Mouse (Mus musculus): ENCODE measurements around the gene Sbk1. TPM values are rescaled to one million over a fixed set of nuclear protein-coding genes. Genes with fewer than 3 reads are reported as not detected.

The Sbk1 gene
- total and polyA plus RNA-seq, 2 experiments from 2014 or later = 184 to 535 TPM

- Histone ChIP-seq H3K27me3 (ENCODE audit: insufficient read depth, low read length) (peaks cover 4% of the 10 kb centered on the region; the same call in 1 of the 2 replicates), H3K9ac (replicated peaks; ENCODE audit: low read length, poor library complexity, severe bottlenecking) (no peak overlapping the region), H3K9me3 (ENCODE audit: low read length) (no peaks in the 10 kb centered on the region), H3K4me1 (ENCODE audit: insufficient read depth, low read length) (peaks cover 4% of the 10 kb centered on the region; the same call in 1 of the 2 replicates), H3K36me3 (ENCODE audit: insufficient read depth, low read length) (no peaks in the 10 kb centered on the region), H3K4me3 (ENCODE audit: low read depth, low read length) (no peak overlapping the region), H3K4me2 (ENCODE audit: low read depth, low read length, poor library complexity, severe bottlenecking) (peak overlapping the region; percentile 16), H3K27ac (ENCODE audit: low read depth, low read length) (no peak overlapping the region)
- DNase-seq (ENCODE audit: low spot score) (no peak), ATAC-seq (ENCODE audit: low FRiP score) (no peak)
- 53% methylated on average over 14 of the region's 17 CpGs for WGBS
- TF ChIP-seq CTCF (IDR thresholded peaks at IDR 0.05) = no peak
Observed at GRCm38 (mm10) chr7:126248641-126249141, 23.7 kb upstream of the Sbk1 start.

GRCm38 (mm10) chr7:126249146-126249545, 23.3 kb upstream of the Sbk1 start:
- Histone ChIP-seq H3K4me1 (ENCODE audit: insufficient read depth, low read length) (peaks cover 4% of the 10 kb centered on the region; the same call in 1 of the 2 replicates), H3K9ac (replicated peaks; ENCODE audit: low read length, poor library complexity, severe bottlenecking) (no peak overlapping the region), H3K27me3 (ENCODE audit: insufficient read depth, low read length) (peaks cover 4% of the 10 kb centered on the region; the same call in 1 of the 2 replicates), H3K9me3 (ENCODE audit: low read length) (no peaks in the 10 kb centered on the region), H3K36me3 (ENCODE audit: insufficient read depth, low read length) (no peaks in the 10 kb centered on the region), H3K4me2 (ENCODE audit: low read depth, low read length, poor library complexity, severe bottlenecking) (no peak overlapping the region), H3K27ac (ENCODE audit: low read depth, low read length) (no peak overlapping the region), H3K4me3 (ENCODE audit: low read depth, low read length) (no peak overlapping the region)
- WGBS = 70% methylated on average over 5 of the region's 5 CpGs
- ATAC-seq (ENCODE audit: low FRiP score) (no peak), DNase-seq (ENCODE audit: low spot score) (no peak)
- TF ChIP-seq CTCF (IDR thresholded peaks at IDR 0.05) = no peak

- WGBS = 91% methylated on average over 3 of the region's 3 CpGs
- no peak for TF ChIP-seq CTCF (IDR thresholded peaks at IDR 0.05)
- no peak overlapping the region for H3K9ac ChIP-seq (replicated peaks; ENCODE audit: low read length, poor library complexity, severe bottlenecking)
- DNase-seq (ENCODE audit: low spot score) (no peak), ATAC-seq (ENCODE audit: low FRiP score) (no peak)
- H3K4me3 ChIP-seq (ENCODE audit: low read depth, low read length) = no peak overlapping the region
- peaks cover 4% of the 10 kb centered on the region; the same call in 1 of the 2 replicates for H3K4me1 ChIP-seq (ENCODE audit: insufficient read depth, low read length)
- peaks cover 4% of the 10 kb centered on the region; the same call in 1 of the 2 replicates for H3K27me3 ChIP-seq (ENCODE audit: insufficient read depth, low read length)
- no peak overlapping the region for H3K4me2 ChIP-seq (ENCODE audit: low read depth, low read length, poor library complexity, severe bottlenecking)
- H3K9me3 ChIP-seq (ENCODE audit: low read length) = no peaks in the 10 kb centered on the region
- H3K36me3 ChIP-seq (ENCODE audit: insufficient read depth, low read length) = no peaks in the 10 kb centered on the region
- no peak overlapping the region for H3K27ac ChIP-seq (ENCODE audit: low read depth, low read length)
Observed at GRCm38 (mm10) chr7:126249986-126250385, 22.4 kb upstream of the Sbk1 start.

- Histone ChIP-seq H3K27me3 (ENCODE audit: insufficient read depth, low read length) (peaks cover 4% of the 10 kb centered on the region; the same call in 1 of the 2 replicates), H3K9ac (replicated peaks; ENCODE audit: low read length, poor library complexity, severe bottlenecking) (no peak overlapping the region), H3K36me3 (ENCODE audit: insufficient read depth, low read length) (no peaks in the 10 kb centered on the region), H3K4me3 (ENCODE audit: low read depth, low read length) (no peak overlapping the region), H3K9me3 (ENCODE audit: low read length) (no peaks in the 10 kb centered on the region), H3K27ac (ENCODE audit: low read depth, low read length) (no peak overlapping the region), H3K4me2 (ENCODE audit: low read depth, low read length, poor library complexity, severe bottlenecking) (no peak overlapping the region), H3K4me1 (ENCODE audit: insufficient read depth, low read length) (peaks cover 4% of the 10 kb centered on the region; the same call in 1 of the 2 replicates)
- ATAC-seq (ENCODE audit: low FRiP score) (no peak), DNase-seq (ENCODE audit: low spot score) (no peak)
- no peak for TF ChIP-seq CTCF (IDR thresholded peaks at IDR 0.05)
- WGBS = 85% methylated on average over 7 of the region's 7 CpGs
Observed at GRCm38 (mm10) chr7:126250481-126250880, 21.9 kb upstream of the Sbk1 start.

DNA sequence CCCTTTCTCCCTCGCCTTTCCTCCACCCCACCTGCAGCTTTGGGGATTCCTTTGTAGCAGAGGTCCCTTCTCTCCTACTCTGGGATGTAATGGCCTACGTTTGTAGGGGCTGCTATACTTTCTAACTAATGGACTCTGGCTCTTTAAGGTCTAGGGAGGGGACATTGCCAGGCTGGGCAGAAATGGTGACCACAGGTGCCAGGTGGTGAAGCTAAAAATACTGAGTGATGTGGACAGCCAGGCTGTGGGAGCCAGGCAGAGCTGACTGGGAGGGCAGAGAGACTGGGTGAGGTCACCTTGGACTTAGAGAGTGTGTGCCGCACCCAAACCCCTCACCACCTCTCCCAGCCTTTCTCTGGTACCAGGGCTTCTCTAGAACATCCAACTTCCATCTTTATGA, 20.7 kb upstream of the Sbk1 start:
- no peaks in the 10 kb centered on the region for H3K9me3 ChIP-seq (ENCODE audit: low read length)
- no peak for ATAC-seq (ENCODE audit: low FRiP score)
- H3K27me3 ChIP-seq (ENCODE audit: insufficient read depth, low read length) = no peaks in the 10 kb centered on the region
- H3K4me2 ChIP-seq (ENCODE audit: low read depth, low read length, poor library complexity, severe bottlenecking) = no peak overlapping the region
- WGBS = 70% methylated on average over 3 of the region's 3 CpGs
- TF ChIP-seq CTCF (IDR thresholded peaks at IDR 0.05) = no peak
- H3K9ac ChIP-seq (replicated peaks; ENCODE audit: low read length, poor library complexity, severe bottlenecking) = no peak overlapping the region
- H3K4me3 ChIP-seq (ENCODE audit: low read depth, low read length) = no peak overlapping the region
- no peak overlapping the region for H3K27ac ChIP-seq (ENCODE audit: low read depth, low read length)
- DNase-seq (ENCODE audit: low spot score) = no peak
- H3K4me1 ChIP-seq (ENCODE audit: insufficient read depth, low read length) = peaks cover 4% of the 10 kb centered on the region; the same call in 1 of the 2 replicates
- no peaks in the 10 kb centered on the region for H3K36me3 ChIP-seq (ENCODE audit: insufficient read depth, low read length)

- Histone ChIP-seq H3K27ac (ENCODE audit: low read depth, low read length) (no peak overlapping the region), H3K9me3 (ENCODE audit: low read length) (no peaks in the 10 kb centered on the region), H3K4me2 (ENCODE audit: low read depth, low read length, poor library complexity, severe bottlenecking) (no peak overlapping the region), H3K4me3 (ENCODE audit: low read depth, low read length) (no peak overlapping the region), H3K27me3 (ENCODE audit: insufficient read depth, low read length) (no peaks in the 10 kb centered on the region), H3K36me3 (ENCODE audit: insufficient read depth, low read length) (no peaks in the 10 kb centered on the region), H3K9ac (replicated peaks; ENCODE audit: low read length, poor library complexity, severe bottlenecking) (no peak overlapping the region), H3K4me1 (ENCODE audit: insufficient read depth, low read length) (peaks cover 4% of the 10 kb centered on the region; the same call in 1 of the 2 replicates)
- ATAC-seq (ENCODE audit: low FRiP score) (no peak), DNase-seq (ENCODE audit: low spot score) (no peak)
- no peak for TF ChIP-seq CTCF (IDR thresholded peaks at IDR 0.05)
- WGBS = 92% methylated on average over 5 of the region's 5 CpGs
Observed at GRCm38 (mm10) chr7:126252230-126252629, 20.2 kb upstream of the Sbk1 start.

Data from midbrain, postnatal 0 days (tissue).